Mouse (Mus musculus): Measurements from ENCODE around the gene Rps6kl1. TPM values are rescaled to one million over a fixed set of nuclear protein-coding genes. Genes with fewer than 3 reads are reported as not detected.

Rps6kl1 gene
- total and polyA plus RNA-seq, 2 experiments = 0.28 to 0.48 TPM

DNA sequence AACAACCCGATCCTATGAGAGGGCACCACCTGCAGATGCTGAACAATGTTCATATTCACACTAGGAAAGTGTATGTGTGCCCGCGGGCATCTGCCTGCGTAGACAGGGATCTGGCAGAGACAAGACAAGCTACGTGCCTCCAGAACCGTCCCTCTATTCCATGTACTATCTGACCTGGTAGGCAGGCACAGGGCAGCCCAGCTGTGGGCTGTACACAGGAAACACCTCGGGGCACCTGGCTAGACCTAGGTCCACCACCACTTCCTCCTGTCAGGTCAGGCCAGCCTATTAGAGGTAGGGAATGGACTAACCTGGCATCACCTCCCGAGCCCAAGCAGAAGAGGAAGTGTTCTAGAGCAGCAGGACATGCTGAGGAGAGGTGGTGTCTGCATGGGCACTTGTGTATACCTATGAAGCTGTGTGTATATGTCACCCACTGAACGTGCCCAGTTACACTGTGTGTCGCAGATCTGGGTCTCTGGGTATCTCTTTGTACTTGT, 26.7 kb upstream of the Rps6kl1 start, which contains the start of gene Pgf:
Gene Pgf (minus strand): TSS at position 51 of the 500 bp plus-strand sequence.
- no peaks in the 10 kb centered on the region for H3K4me1 ChIP-seq (ENCODE audit: control insufficient read depth, insufficient read depth, low read length)
- WGBS = 82% methylated on average over 10 of the region's 10 CpGs
- no peaks in the 10 kb centered on the region for H3K36me3 ChIP-seq (ENCODE audit: control insufficient read depth, insufficient read depth, low read length)
- peak within 1 kb of the TSS; percentile 3; the same call in 1 of the 2 replicates for H3K4me3 ChIP-seq (ENCODE audit: insufficient read depth, low read depth, low read length)
- H3K27me3 ChIP-seq (ENCODE audit: control insufficient read depth, insufficient read depth, low read length) = peaks cover 12% of the 10 kb centered on the region
- H3K9ac ChIP-seq (ENCODE audit: low read depth, low read length) = 0 out of 2 replicates have a peak within 1 kb of the TSS, but pooled peaks have one; percentile 6
- H3K79me2 ChIP-seq (ENCODE audit: control insufficient read depth, insufficient read depth, low read length) = no peaks in the 10 kb centered on the region
- no peak within 1 kb of the TSS for H3K27ac ChIP-seq (replicated peaks; ENCODE audit: insufficient read depth, low read depth, low read length)
- TF ChIP-seq POLR2A (IDR thresholded peaks at IDR 0.05; ENCODE audit: extremely low read depth, insufficient read depth, low read length) = no peak
- TF ChIP-seq CTCF (IDR thresholded peaks at IDR 0.05; ENCODE audit: low read depth, low read length) = no peak
- DNase-seq (ENCODE audit: extremely low read depth, low read depth, low spot score) = no peak

DNA sequence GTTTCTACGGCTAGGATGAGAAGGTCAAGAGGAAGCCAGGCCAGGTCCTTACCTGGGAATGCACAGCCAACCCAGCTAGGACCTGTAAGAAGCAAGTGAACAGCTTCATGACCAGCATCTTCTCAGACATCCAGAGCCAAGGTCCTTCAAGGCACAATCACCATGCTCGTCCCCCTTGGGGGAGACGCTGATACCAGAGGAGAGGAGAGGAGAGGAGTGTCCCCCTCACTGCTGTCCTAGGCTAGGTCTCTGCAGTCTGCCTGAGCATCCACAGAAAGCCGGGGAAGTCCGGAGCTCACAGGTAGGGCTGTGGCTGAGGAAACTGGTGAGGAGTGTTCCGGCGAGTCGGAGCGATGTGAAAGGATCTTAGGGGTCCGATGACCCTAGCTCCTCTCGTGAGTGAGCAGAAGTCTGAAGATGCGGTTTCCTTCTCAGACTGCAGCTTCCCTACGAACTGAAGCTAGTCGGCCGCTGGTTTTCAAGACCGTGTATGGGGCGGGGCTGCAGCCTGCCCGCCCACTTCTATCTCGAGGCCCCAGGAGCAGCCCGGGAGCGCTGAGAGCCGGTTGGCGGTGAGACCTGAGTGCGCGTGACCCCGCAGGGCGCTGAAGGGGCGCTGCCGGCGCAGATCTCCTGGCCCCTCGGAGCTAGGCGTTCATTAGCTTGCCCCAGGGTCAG, 25.9 kb upstream of the Rps6kl1 start:
- Histone ChIP-seq H3K36me3 (ENCODE audit: control insufficient read depth, insufficient read depth, low read length) (no peaks in the 10 kb centered on the region), H3K79me2 (ENCODE audit: control insufficient read depth, insufficient read depth, low read length) (no peaks in the 10 kb centered on the region), H3K4me1 (ENCODE audit: control insufficient read depth, insufficient read depth, low read length) (no peaks in the 10 kb centered on the region), H3K9ac (ENCODE audit: low read depth, low read length) (0 out of 2 replicates have a peak overlapping the region, but pooled peaks have one; percentile 6), H3K27ac (replicated peaks; ENCODE audit: insufficient read depth, low read depth, low read length) (no peak overlapping the region), H3K27me3 (ENCODE audit: control insufficient read depth, insufficient read depth, low read length) (peaks cover 8% of the 10 kb centered on the region), H3K4me3 (ENCODE audit: insufficient read depth, low read depth, low read length) (peak overlapping the region; percentile 3; the same call in 1 of the 2 replicates)
- DNase-seq (ENCODE audit: extremely low read depth, low read depth, low spot score) = no peak
- 6% methylated on average over 32 of the region's 32 CpGs for WGBS
- TF ChIP-seq CTCF (IDR thresholded peaks at IDR 0.05; ENCODE audit: low read depth, low read length) (no peak), POLR2A (IDR thresholded peaks at IDR 0.05; ENCODE audit: extremely low read depth, insufficient read depth, low read length) (no peak)

DNA sequence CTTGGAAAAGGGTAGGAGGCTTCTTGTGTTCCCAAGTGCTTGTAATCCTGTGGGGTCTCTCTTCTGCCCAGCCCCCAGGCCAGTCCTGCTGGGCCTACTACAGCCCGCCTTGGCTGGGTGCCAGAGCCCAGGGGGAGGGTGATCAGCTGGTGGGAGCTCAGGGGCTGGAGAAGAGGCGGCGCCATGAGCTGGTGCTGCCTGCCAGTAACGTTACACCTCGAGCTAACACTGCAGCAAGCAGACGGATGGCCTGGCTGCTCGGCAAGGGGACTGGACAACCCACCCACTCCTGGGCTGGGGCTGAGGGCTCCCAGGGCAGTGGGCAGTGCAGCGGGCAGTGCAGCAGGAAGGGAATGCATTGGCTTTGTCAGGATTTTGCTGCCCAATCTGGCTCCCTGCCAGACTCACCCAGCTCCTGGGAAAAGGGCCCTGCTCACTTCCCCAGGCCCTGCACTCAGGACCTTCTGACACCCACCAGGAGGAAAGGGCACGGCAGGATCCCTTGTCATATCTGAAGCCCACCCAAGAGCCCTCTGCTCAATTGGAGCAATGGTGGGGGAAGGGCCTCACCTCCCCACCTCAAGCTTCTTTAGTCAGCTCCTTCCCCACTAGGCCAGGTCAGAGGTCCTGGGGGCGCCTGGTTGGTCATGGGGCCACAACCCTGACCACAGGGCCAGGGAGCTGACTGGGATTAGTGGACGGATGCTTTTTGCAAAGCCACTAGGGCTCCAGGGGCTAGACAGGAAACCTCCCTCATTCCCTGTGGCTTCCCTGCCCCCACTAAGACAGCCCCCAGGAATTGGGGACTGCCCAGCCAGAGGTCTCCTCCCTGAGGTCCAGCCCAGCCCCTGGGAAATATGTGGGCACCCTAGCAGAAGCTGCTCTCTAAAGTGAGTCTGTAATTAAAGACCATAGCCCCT, 25.1 kb upstream of the Rps6kl1 start:
- 51% methylated on average over 11 of the region's 11 CpGs for whole genome bisulfite sequencing
- H3K27me3 ChIP-seq (ENCODE audit: control insufficient read depth, insufficient read depth, low read length) = peaks cover 8% of the 10 kb centered on the region
- H3K9ac ChIP-seq (ENCODE audit: low read depth, low read length) = no peak overlapping the region
- no peak overlapping the region for H3K4me3 ChIP-seq (ENCODE audit: insufficient read depth, low read depth, low read length)
- TF ChIP-seq CTCF (IDR thresholded peaks at IDR 0.05; ENCODE audit: low read depth, low read length) = no peak
- no peak for TF ChIP-seq POLR2A (IDR thresholded peaks at IDR 0.05; ENCODE audit: extremely low read depth, insufficient read depth, low read length)
- H3K36me3 ChIP-seq (ENCODE audit: control insufficient read depth, insufficient read depth, low read length) = no peaks in the 10 kb centered on the region
- no peaks in the 10 kb centered on the region for H3K79me2 ChIP-seq (ENCODE audit: control insufficient read depth, insufficient read depth, low read length)
- no peak overlapping the region for H3K27ac ChIP-seq (replicated peaks; ENCODE audit: insufficient read depth, low read depth, low read length)
- H3K4me1 ChIP-seq (ENCODE audit: control insufficient read depth, insufficient read depth, low read length) = no peaks in the 10 kb centered on the region
- DNase-seq (ENCODE audit: extremely low read depth, low read depth, low spot score) = no peak

DNA sequence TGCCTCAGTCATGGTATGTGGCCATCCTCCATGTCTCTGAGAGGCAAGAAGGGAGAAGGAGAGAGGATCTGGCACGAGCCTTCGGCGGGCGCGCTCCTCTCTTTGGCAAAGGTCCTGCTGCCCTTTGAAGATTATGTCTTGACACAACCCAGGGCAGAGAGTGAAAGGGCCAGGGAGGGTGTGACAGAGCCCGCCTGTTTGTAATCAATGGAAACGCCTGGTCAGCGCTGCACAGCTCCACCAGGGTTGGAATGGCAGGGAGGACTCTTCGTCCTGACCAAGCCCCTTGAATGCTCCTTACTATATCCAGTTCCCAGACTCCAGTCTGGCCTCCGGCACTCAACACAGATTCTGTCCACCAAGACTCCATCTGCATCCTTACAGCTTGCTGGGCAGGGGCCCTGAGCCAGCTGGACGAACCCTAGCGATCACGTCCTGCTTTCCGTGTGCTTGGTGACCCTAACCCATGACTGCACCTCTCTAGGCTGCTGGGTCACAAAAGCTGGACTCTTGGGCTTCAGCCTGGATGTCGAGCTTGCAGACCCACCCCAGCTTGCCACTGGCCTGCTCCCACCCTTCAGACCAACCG, 24.1 kb upstream of the Rps6kl1 start:
- Histone ChIP-seq H3K9ac (ENCODE audit: low read depth, low read length) (no peak overlapping the region), H3K79me2 (ENCODE audit: control insufficient read depth, insufficient read depth, low read length) (no peaks in the 10 kb centered on the region), H3K4me3 (ENCODE audit: insufficient read depth, low read depth, low read length) (no peak overlapping the region), H3K36me3 (ENCODE audit: control insufficient read depth, insufficient read depth, low read length) (no peaks in the 10 kb centered on the region), H3K27ac (replicated peaks; ENCODE audit: insufficient read depth, low read depth, low read length) (no peak overlapping the region), H3K4me1 (ENCODE audit: control insufficient read depth, insufficient read depth, low read length) (no peaks in the 10 kb centered on the region), H3K27me3 (ENCODE audit: control insufficient read depth, insufficient read depth, low read length) (peaks cover 8% of the 10 kb centered on the region)
- 67% methylated on average over 16 of the region's 16 CpGs for WGBS
- DNase-seq (ENCODE audit: extremely low read depth, low read depth, low spot score) = no peak
- TF ChIP-seq POLR2A (IDR thresholded peaks at IDR 0.05; ENCODE audit: extremely low read depth, insufficient read depth, low read length) = no peak
- TF ChIP-seq CTCF (IDR thresholded peaks at IDR 0.05; ENCODE audit: low read depth, low read length) = no peak

DNA sequence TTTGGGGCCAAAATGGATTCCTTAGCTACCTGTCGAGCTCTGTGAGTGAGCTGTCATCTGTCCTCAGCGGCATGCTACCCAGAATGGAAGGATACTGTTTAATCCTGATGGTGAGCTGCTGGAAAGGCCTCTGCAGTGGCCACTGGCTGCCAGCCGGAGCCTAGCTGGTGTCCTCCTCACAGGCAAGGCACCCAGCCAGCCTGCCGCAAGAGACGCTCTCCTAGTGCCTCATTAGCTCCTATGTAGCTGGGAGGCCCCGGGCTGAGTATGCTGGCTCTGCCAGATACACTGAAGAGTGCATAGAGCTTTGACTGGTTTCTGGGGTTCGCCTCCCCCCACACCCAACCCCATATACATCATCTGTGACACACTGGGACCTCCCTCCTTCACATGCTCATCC, 23.0 kb upstream of the Rps6kl1 start:
- no peak overlapping the region for H3K27ac ChIP-seq (replicated peaks; ENCODE audit: insufficient read depth, low read depth, low read length)
- DNase-seq (ENCODE audit: extremely low read depth, low read depth, low spot score) = no peak
- peaks cover 2% of the 10 kb centered on the region; the same call in 1 of the 2 replicates for H3K4me1 ChIP-seq (ENCODE audit: control insufficient read depth, insufficient read depth, low read length)
- no peak for TF ChIP-seq CTCF (IDR thresholded peaks at IDR 0.05; ENCODE audit: low read depth, low read length)
- TF ChIP-seq POLR2A (IDR thresholded peaks at IDR 0.05; ENCODE audit: extremely low read depth, insufficient read depth, low read length) = no peak
- H3K9ac ChIP-seq (ENCODE audit: low read depth, low read length) = no peak overlapping the region
- WGBS = 84% methylated on average over 7 of the region's 7 CpGs
- H3K27me3 ChIP-seq (ENCODE audit: control insufficient read depth, insufficient read depth, low read length) = peaks cover 8% of the 10 kb centered on the region
- H3K4me3 ChIP-seq (ENCODE audit: insufficient read depth, low read depth, low read length) = no peak overlapping the region
- no peaks in the 10 kb centered on the region for H3K79me2 ChIP-seq (ENCODE audit: control insufficient read depth, insufficient read depth, low read length)
- no peaks in the 10 kb centered on the region for H3K36me3 ChIP-seq (ENCODE audit: control insufficient read depth, insufficient read depth, low read length)

Data from liver, adult 2 months (tissue).